Mouse (Mus musculus): ENCODE results near the gene Apoc4. TPM values are rescaled to one million over a fixed set of nuclear protein-coding genes. Genes with fewer than 3 reads are reported as not detected.

Apoc4 gene
- polyA plus RNA-seq, 1 experiment: not detected

DNA sequence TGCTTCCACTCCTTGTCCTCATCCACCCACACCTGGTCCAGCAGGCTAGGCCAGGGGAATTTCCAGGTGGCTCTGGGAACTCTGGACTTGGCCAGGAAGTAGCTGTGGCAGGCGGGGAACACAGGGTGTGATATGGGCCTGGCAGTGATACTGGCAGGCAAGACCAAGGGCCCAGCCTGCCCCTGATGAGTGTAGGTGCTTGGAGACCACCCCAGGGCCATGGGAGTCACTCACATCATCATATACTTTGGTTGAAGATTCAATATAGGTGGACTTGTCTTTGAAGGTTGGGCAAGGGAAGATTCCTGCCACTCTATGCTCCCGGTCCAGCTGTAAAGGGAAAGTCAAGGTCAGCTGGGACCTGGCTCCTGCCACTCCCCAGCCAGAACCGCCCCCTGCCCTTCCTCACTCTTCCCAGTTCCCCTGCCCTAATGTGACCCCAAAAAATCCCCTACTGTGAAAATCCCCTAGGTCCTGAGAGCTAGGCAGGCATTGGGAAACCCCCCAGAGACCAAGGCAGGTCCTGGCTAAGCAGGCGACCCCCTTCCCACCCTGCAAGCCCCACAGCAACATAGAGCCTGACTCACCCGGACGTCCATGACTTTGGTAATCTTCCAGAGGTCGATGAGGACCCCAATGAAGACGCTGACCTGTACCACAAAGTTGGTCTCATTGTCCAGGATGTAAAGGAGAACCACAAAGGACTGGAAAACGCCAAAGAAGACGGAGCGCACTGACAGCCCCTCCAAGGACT, 46.0 kb downstream of the Apoc4 start:
- no peak for DNase-seq
- H3K27me3 ChIP-seq (replicated peaks; ENCODE audit: control insufficient read depth, insufficient read depth, low read length): no peaks in the 10 kb centered on the region
- H3K4me1 ChIP-seq (ENCODE audit: control insufficient read depth, insufficient read depth, low read length): no peaks in the 10 kb centered on the region
- H3K36me3 ChIP-seq (ENCODE audit: control insufficient read depth, insufficient read depth, low read length): no peaks in the 10 kb centered on the region
- no peak overlapping the region for H3K4me3 ChIP-seq (ENCODE audit: insufficient read depth, low read depth, low read length)
- H3K27ac ChIP-seq (ENCODE audit: insufficient read depth, low read depth, low read length): no peak overlapping the region
- 87% methylated on average over 11 of the region's 11 CpGs for WGBS
- TF ChIP-seq POLR2A (IDR thresholded peaks at IDR 0.05; ENCODE audit: low read depth, low read length): no peak
- TF ChIP-seq CTCF (conservative IDR thresholded peaks at IDR 0.05; ENCODE audit: insufficient read depth, insufficient read length, low read depth, low read length): no peak

DNA sequence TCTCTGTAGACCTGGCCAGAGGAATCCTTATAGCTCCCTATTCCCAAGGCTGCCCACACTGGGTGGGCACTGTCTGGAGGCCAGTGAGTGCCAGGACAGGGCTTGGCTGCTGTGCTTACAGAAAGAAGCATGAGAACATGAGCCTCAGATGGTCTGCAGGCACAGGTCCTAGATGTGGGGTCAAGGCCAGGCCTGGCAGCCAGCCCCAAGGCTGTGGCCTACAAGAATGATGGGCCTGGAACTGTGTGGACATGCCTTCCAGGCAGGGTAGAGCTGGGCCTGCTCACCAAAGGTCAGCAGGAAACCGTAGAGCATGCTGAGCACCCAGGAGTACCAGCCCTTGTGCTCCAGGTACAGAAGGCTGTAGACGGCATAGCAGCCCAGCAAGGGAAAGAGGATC, 46.7 kb downstream of the Apoc4 start:
- WGBS: 95% methylated on average over 2 of the region's 2 CpGs
- Histone ChIP-seq H3K27ac (ENCODE audit: insufficient read depth, low read depth, low read length) (no peak overlapping the region), H3K4me3 (ENCODE audit: insufficient read depth, low read depth, low read length) (no peak overlapping the region), H3K27me3 (replicated peaks; ENCODE audit: control insufficient read depth, insufficient read depth, low read length) (no peaks in the 10 kb centered on the region), H3K4me1 (ENCODE audit: control insufficient read depth, insufficient read depth, low read length) (no peaks in the 10 kb centered on the region), H3K36me3 (ENCODE audit: control insufficient read depth, insufficient read depth, low read length) (no peaks in the 10 kb centered on the region)
- no peak for TF ChIP-seq CTCF (conservative IDR thresholded peaks at IDR 0.05; ENCODE audit: insufficient read depth, insufficient read length, low read depth, low read length)
- no peak for TF ChIP-seq POLR2A (IDR thresholded peaks at IDR 0.05; ENCODE audit: low read depth, low read length)
- DNase-seq: no peak

DNA sequence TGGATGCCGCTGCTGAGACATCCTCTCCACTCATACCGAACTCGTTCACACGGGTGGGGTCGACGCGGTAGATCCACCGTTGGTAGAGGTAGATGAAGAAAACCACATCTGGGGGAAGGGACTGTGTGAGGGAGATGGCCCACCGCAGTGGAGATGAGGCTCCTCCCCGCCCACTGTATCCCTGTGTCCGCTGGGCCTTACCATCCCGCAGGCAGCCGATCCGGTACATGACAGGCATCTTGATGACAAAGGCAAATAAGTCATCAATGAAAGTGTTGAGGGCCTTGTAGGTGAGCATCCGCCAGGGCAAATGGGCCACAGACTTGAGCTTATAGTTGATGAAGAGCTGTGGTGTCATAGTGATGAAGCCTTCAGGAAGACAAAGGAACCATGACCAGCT, 47.4 kb downstream of the Apoc4 start:
- Histone ChIP-seq H3K4me3 (ENCODE audit: insufficient read depth, low read depth, low read length) (no peak overlapping the region), H3K27me3 (replicated peaks; ENCODE audit: control insufficient read depth, insufficient read depth, low read length) (no peaks in the 10 kb centered on the region), H3K4me1 (ENCODE audit: control insufficient read depth, insufficient read depth, low read length) (no peaks in the 10 kb centered on the region), H3K27ac (ENCODE audit: insufficient read depth, low read depth, low read length) (no peak overlapping the region), H3K36me3 (ENCODE audit: control insufficient read depth, insufficient read depth, low read length) (no peaks in the 10 kb centered on the region)
- DNase-seq: no peak
- TF ChIP-seq CTCF (conservative IDR thresholded peaks at IDR 0.05; ENCODE audit: insufficient read depth, insufficient read length, low read depth, low read length) (no peak), POLR2A (IDR thresholded peaks at IDR 0.05; ENCODE audit: low read depth, low read length) (no peak)
- 90% methylated on average over 15 of the region's 15 CpGs for WGBS

- Histone ChIP-seq H3K27me3 (replicated peaks; ENCODE audit: control insufficient read depth, insufficient read depth, low read length) (no peaks in the 10 kb centered on the region), H3K36me3 (ENCODE audit: control insufficient read depth, insufficient read depth, low read length) (no peaks in the 10 kb centered on the region)
- WGBS: 94% methylated on average over 17 of the region's 17 CpGs
Observed at GRCm38 (mm10) chr7:19633197-19633596, 48.1 kb downstream of the Apoc4 start.

GRCm38 (mm10) chr7:19632720-19633119, 48.6 kb downstream of the Apoc4 start:
- Histone ChIP-seq H3K27ac (ENCODE audit: insufficient read depth, low read depth, low read length) (no peak overlapping the region), H3K4me1 (ENCODE audit: control insufficient read depth, insufficient read depth, low read length) (no peaks in the 10 kb centered on the region), H3K4me3 (ENCODE audit: insufficient read depth, low read depth, low read length) (no peak overlapping the region), H3K27me3 (replicated peaks; ENCODE audit: control insufficient read depth, insufficient read depth, low read length) (no peaks in the 10 kb centered on the region), H3K36me3 (ENCODE audit: control insufficient read depth, insufficient read depth, low read length) (no peaks in the 10 kb centered on the region)
- TF ChIP-seq CTCF (conservative IDR thresholded peaks at IDR 0.05; ENCODE audit: insufficient read depth, insufficient read length, low read depth, low read length): no peak
- no peak for TF ChIP-seq POLR2A (IDR thresholded peaks at IDR 0.05; ENCODE audit: low read depth, low read length)
- no peak for DNase-seq

More at GRCm38 (mm10) chr7:19633197-19633596, 48.1 kb downstream of the Apoc4 start:
- no peaks in the 10 kb centered on the region for H3K4me1 ChIP-seq (ENCODE audit: control insufficient read depth, insufficient read depth, low read length)
- TF ChIP-seq POLR2A (IDR thresholded peaks at IDR 0.05; ENCODE audit: low read depth, low read length) (no peak), CTCF (conservative IDR thresholded peaks at IDR 0.05; ENCODE audit: insufficient read depth, insufficient read length, low read depth, low read length) (no peak)
- no peak for DNase-seq
- H3K27ac ChIP-seq (ENCODE audit: insufficient read depth, low read depth, low read length): no peak overlapping the region
- no peak overlapping the region for H3K4me3 ChIP-seq (ENCODE audit: insufficient read depth, low read depth, low read length)

GRCm38 (mm10) chr7:19632275-19632674, 49.0 kb downstream of the Apoc4 start:
- no peaks in the 10 kb centered on the region for H3K27me3 ChIP-seq (replicated peaks; ENCODE audit: control insufficient read depth, insufficient read depth, low read length)
- TF ChIP-seq CTCF (conservative IDR thresholded peaks at IDR 0.05; ENCODE audit: insufficient read depth, insufficient read length, low read depth, low read length): no peak
- no peak for TF ChIP-seq POLR2A (IDR thresholded peaks at IDR 0.05; ENCODE audit: low read depth, low read length)
- no peak overlapping the region for H3K27ac ChIP-seq (ENCODE audit: insufficient read depth, low read depth, low read length)
- no peaks in the 10 kb centered on the region for H3K36me3 ChIP-seq (ENCODE audit: control insufficient read depth, insufficient read depth, low read length)
- no peak for DNase-seq
- H3K4me3 ChIP-seq (ENCODE audit: insufficient read depth, low read depth, low read length): no peak overlapping the region
- no peaks in the 10 kb centered on the region for H3K4me1 ChIP-seq (ENCODE audit: control insufficient read depth, insufficient read depth, low read length)

GRCm38 (mm10) chr7:19629361-19629734, 51.9 kb downstream of the Apoc4 start, which contains the start of gene Relb:
Relb (minus strand) TSS chr7:19629438.
- under 1% methylated on average over 41 of the region's 41 CpGs for WGBS

More at GRCm38 (mm10) chr7:19629361-19629734, 51.9 kb downstream of the Apoc4 start, which contains the start of gene Relb:
- no peaks in the 10 kb centered on the region for H3K27me3 ChIP-seq (replicated peaks; ENCODE audit: control insufficient read depth, insufficient read depth, low read length)
- peak within 1 kb of the TSS; percentile 81 for H3K4me3 ChIP-seq (ENCODE audit: insufficient read depth, low read depth, low read length)
- H3K4me1 ChIP-seq (ENCODE audit: control insufficient read depth, insufficient read depth, low read length): no peaks in the 10 kb centered on the region
- H3K27ac ChIP-seq (ENCODE audit: insufficient read depth, low read depth, low read length): peak within 1 kb of the TSS; percentile 68
- DNase-seq: peak; percentile 94
- TF ChIP-seq CTCF (conservative IDR thresholded peaks at IDR 0.05; ENCODE audit: insufficient read depth, insufficient read length, low read depth, low read length): no peak
- TF ChIP-seq POLR2A (IDR thresholded peaks at IDR 0.05; ENCODE audit: low read depth, low read length): no peak
- no peaks in the 10 kb centered on the region for H3K36me3 ChIP-seq (ENCODE audit: control insufficient read depth, insufficient read depth, low read length)
